Mouse (Mus musculus): ENCODE data around the gene Dcbld1. TPM values are rescaled to one million over a fixed set of nuclear protein-coding genes. Genes with fewer than 3 reads are reported as not detected.
"Not testable (repeated sequence)": the region's sequence is repeated elsewhere in the genome, so short reads cannot be mapped to it uniquely, and the experiment has no call there.

The Dcbld1 gene
- total RNA-seq, 4 experiments from 2014 or later: 6.4 to 8.4 (median 7.3) TPM

DNA sequence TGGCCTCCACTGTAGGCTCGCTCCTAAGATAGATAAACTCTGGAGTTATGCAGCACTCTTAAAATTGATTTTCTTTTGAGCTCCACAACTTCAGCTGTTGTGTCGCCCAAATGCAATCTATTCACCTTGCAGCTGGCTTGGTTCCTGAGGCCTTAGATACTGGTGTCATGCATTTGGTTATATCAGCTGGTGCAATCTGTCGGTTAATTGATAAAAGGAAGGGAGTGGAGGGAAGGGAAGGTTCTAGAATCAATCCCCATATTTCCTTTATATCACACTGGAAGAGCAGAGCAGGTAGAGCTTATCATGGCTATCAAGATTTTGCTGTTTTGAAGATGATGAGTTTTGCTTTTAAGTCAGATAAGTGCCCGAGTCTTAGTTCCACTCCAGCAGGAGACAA is 26.8 kb downstream of the Dcbld1 start:
- DNase-seq (ENCODE audit: low spot score in 2 of 2): no peak

DNA sequence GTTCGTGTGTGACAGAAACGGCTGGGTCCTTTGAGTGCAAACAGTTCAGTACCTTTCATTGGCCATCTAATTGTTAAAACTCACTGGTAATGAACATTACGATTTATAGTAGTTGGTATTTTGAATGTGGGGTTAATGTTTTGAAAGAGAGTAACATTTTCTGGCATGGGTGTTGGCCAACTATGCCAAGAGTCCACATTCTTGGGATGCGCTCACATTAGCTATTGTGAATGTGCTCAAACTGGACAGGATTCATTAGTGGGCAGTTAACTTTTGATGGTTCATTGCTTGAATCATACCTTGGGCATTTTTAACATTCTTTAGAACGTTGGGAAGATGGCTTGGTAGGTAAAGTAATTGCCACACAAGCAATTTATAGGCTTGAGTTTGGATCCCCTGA is 30.7 kb downstream of the Dcbld1 start:
- no peak for DNase-seq (ENCODE audit: low spot score in 2 of 2)

- DNase-seq (ENCODE audit: low spot score in 2 of 2): no peak
Measured at GRCm38 (mm10) chr10:52268879-52269278, 35.5 kb downstream of the Dcbld1 start.

GRCm38 (mm10) chr10:52271385-52271784 is 38.0 kb downstream of the Dcbld1 start:
- no peak for DNase-seq (ENCODE audit: low spot score in 2 of 2)

- DNase-seq (ENCODE audit: low spot score in 2 of 2): no peak
Measured at GRCm38 (mm10) chr10:52273012-52273411, 39.6 kb downstream of the Dcbld1 start.

DNA sequence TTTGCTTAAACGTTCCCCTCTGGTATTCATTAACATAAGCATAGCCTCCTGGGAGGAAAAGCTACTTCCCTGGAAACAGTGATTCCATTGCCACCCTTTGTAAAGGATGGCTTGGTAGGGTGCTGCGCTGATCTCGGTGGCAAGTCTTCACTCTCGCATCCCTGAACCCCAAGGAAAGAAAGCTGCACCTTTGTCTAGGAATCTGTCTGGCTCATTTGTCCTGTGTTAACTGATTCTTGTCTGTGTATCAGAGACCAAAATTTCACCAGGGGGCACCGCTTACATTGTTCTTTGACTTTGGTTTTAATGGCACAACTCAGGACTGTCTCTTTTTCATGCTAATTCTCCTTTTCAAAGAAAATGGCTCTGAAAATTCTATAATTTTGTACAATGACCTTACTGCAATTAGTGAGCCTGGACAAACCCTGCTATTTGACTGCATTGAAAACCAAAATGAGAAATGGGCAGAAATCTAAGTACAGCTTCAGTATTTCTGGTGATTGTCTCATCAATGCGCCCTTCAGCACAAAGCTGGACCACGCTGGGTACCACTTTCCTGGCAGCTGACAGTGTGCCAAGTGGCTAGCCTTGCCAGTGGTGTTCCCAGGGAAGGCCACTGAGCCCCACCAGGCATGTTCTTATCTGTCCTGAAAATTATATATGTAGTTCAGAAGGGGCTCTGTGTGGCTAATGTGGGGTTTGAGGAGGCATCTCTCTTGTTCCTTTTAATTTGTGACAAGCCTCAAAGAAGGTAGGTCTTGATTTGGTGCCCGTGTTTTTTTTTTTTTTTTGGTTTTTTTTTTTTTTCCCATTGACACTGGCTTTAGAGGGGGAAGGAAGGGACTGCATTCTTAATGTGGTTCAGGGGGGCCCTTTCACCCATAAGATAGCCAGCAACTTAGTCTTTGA is 40.8 kb downstream of the Dcbld1 start:
- no peak for DNase-seq (ENCODE audit: low spot score in 2 of 2)

- no peak for DNase-seq (ENCODE audit: low spot score in 2 of 2)
Measured at GRCm38 (mm10) chr10:52274910-52275604, 41.6 kb downstream of the Dcbld1 start.

- no peak for DNase-seq (ENCODE audit: low spot score in 2 of 2)
Measured at GRCm38 (mm10) chr10:52276579-52276978, 43.2 kb downstream of the Dcbld1 start.

GRCm38 (mm10) chr10:52277564-52277963 is 44.1 kb downstream of the Dcbld1 start:
- not testable (repeated sequence) for DNase-seq (ENCODE audit: low spot score in 2 of 2)

DNA sequence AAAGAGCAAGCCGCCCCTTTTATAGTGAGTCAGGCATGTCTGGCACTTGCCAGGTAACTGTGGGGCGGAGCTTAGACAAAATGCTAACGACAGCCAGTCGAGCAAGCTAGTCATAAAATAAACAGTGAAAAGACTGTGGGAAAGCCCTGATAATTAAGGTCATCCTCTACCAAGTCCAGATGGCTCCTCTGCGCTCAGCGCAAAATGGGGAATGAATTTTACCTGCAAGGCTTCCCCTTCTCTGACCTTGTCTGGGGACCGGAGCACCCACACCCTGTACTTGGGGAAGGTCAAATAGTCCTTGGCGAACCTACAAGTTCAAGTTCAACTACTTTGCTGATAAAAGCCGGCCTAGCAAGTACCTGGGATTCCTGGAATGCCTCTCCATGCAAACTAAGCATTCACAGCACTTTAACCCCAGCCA is 44.6 kb downstream of the Dcbld1 start:
- no peak for DNase-seq (ENCODE audit: low spot score in 2 of 2)

DNA sequence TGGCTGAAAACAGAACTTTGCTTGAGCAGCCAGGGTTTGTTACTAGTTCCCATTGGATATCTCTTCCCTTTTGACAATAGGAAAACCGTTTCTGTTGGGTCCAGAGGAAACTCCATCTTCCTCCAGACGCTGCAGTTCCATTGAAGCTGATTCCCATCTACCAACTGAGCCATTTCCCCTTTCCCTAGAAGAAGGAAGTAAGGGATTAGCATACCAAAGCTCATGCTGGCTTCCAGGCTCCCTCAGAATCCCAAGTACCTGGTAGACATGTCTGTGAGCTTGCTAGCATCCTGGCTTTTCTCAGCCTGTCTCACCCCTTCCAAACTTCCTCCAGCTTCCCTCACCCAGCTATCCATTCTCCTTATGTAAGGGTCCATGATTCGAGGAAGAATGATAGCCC is 45.4 kb downstream of the Dcbld1 start:
- DNase-seq (ENCODE audit: low spot score in 2 of 2): no peak

DNA sequence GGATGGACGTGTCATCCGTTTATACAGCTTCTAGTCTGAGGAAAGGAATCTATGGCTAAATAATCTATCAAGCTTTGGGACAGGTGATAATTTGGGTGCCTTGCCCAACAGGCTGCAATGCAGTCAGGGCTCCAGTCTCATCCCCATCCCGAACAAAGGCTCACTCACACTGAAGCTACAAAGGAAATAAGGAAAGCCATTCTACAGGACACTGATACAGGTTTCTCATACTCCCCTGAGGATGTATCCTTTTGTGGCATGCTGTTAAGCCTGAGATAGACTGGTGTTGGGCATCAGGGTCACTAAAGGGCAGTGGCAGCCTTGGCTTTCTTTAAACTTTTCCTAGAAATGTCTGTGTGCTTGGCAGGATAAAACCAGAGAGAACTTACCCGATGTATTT is 46.5 kb downstream of the Dcbld1 start:
- no peak for DNase-seq (ENCODE audit: low spot score in 2 of 2)

DNA sequence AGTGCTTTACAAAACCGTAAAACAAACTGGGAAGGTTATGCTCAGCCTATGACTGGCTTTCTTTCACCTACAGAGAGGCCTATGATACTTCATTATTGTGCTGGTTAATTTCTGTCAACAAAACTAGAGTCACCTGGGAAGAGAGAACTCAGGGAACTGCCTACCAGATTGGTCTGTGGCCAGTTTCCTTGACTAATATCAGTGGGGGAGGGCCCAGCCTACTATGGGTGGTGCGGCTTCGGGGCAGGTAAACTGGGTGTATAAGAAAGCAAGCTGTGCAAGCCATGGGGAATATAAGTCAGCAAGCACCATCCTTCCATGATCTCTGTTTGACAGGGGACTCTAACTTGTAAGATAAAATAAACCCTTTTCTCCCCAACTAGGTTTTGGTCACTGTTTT is 47.2 kb downstream of the Dcbld1 start:
- no peak for DNase-seq (ENCODE audit: low spot score in 2 of 2)

DNA sequence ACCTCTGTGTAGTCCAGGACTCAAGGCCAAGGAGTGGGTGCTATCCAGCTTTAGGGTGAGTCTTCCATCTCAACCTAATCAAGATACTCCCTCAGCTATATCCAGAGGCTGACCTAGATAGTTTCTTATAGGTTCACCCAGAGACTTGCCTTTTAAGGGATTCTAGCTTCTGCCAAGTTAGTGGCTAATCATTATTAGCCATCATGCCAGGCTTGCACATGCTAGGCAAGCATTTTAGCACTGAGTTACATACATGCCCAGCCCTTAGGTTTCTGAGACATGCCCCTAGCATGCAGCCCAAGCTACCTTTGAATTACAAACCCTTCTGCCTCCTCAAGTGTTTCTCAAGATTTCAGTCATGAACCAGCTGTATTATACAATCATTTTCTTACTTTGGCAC is 47.9 kb downstream of the Dcbld1 start:
- no peak for DNase-seq (ENCODE audit: low spot score in 2 of 2)

DNA sequence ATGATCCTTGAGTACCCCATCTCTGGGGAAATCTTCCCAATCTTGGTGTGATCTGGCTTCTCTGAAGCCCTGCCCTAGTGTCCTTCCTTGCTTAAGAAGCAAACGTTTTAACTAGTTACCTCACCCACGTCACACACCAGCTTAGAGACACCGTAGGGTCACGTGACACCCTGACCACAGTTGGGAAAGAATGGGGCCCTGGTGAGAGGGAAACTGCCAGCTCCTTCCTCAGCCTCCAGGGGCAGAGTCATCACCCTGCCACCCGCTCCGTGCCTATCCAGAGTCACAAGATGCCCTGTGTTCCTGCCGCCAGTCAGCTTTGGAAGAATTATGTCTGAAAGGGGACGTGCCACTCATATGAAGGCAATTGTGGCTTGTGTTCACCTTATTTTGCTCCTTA is 51.2 kb downstream of the Dcbld1 start:
- DNase-seq (ENCODE audit: low spot score in 2 of 2): no peak

- no peak for DNase-seq (ENCODE audit: low spot score in 2 of 2)
Measured at GRCm38 (mm10) chr10:52287852-52288533, 54.6 kb downstream of the Dcbld1 start.

GRCm38 (mm10) chr10:52289261-52289660 is 55.8 kb downstream of the Dcbld1 start:
- no peak for DNase-seq (ENCODE audit: low spot score in 2 of 2)

DNA sequence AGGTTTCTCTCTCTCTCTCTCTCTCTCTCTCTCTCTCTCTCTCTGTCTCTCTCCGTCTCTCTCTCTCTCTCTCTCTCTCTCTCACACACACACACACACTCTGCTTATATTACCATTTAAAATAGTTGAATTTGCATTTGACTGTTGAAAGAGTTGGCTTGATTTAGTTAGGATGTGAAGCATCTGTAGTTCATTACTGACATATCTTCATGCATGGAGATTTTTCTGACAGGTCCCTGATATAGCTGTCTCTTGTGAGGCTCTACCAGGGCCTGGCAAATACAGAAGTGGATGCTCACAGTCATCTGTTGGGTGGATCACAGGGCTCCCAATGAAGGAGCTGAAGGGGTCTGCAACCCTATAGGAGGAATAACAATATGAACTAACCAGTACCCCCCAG is 59.0 kb downstream of the Dcbld1 start:
- DNase-seq (ENCODE audit: low spot score in 2 of 2): not testable (repeated sequence)

- DNase-seq (ENCODE audit: low spot score in 2 of 2): no peak
Measured at GRCm38 (mm10) chr10:52293921-52294577, 60.6 kb downstream of the Dcbld1 start.

- DNase-seq (ENCODE audit: low spot score in 2 of 2): no peak
Measured at GRCm38 (mm10) chr10:52295934-52296333, 62.5 kb downstream of the Dcbld1 start.

DNA sequence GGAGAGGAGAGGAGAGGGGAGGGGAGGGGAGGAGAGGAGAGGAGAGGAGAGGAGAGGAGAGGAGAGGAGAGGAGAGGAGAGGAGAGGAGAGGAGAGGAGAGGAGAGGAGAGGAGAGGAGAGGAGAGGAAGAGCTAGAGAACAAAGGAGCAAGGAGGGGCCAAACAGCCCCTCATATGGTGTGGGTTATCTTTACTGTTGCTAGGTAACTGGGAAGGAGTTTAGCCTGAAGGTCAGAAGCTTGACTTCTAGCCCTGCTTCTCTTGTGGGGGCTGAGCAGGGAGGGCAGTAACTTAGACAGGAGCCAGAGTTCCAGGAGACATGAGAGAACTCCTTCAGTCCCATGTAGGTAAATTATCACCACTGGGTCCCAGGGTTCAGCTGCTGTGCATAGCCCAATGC is 65.1 kb downstream of the Dcbld1 start:
- not testable (repeated sequence) for DNase-seq (ENCODE audit: low spot score in 2 of 2)

DNA sequence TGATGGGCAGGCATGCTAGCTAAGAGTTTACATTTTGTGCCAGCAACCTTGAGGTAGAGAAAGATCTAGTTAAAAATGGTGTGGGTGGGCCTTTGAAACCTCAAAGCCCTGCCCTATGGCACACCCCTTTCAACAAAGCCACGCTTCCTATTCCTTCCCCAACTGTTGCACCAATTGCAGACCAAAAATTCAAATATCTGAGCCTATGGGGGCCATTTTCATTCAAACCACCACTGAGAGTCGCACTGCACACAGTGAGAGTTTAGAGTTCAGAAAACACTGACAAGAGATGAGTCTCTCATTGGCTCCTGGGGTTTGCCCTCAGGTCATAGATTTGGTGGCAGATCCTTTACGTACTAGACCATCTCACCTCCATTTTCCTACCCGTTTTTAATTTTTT is 68.3 kb downstream of the Dcbld1 start:
- DNase-seq (ENCODE audit: low spot score in 2 of 2): no peak
